Mouse (Mus musculus) testis, postnatal 10 days (tissue): ENCODE results near the gene Zfp750.

Experiments
- DNase-seq: peaks from one replicate; pipeline ENCODE4 v3.0.0; 2021; ENCODE audit warnings: low spot score

The Zfp750 gene

DNA sequence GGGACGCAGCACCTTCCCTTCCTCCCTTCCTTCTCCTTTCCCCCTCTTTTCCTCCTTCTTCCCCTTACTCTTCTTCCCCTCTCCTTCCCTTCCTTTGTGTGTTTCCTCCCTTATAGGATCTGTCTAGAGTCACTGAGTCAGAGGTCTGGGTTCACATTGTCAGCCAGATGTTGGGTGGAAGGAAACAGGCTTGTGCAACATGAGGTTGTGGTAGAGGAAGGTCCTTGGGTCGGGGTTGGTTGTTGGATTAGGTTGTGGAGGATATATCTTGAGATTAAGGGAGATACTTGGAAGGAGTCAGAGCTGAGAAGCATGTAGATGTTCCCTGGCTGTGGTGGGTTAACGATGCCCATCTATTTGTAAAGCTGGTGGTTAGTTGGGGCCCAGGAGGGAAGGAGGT is 44.3 kb downstream of the Zfp750 start:
- DNase-seq = no peak

- DNase-seq = no peak
These were observed 51.7 kb downstream of the Zfp750 start for GRCm38 (mm10) chr11:121467408-121467807.
